Mouse (Mus musculus) MEL (cell line): Measurements from ENCODE around the gene Trappc6a. TPM values are rescaled to one million over a fixed set of nuclear protein-coding genes. Genes with fewer than 3 reads are reported as not detected.

Experiments
- DNase-seq: peaks from one replicate; pipeline ENCODE4 v3.0.0; 2011; ENCODE audit warnings: low read depth, low spot score
- H3K27ac ChIP-seq: 2 replicates; pipeline ENCODE4 v1.5.1; 2012; ENCODE audit warnings: low read depth, mild to moderate bottlenecking, control low read depth, low read length, moderate library complexity; ENCODE audit not compliant: control insufficient read depth
- H3K27me3 ChIP-seq, 2 experiments: fragments of 150-350 bp in 1 of 2; sonication (generic) in 1 of 2; 2 replicates each; pipeline ENCODE4 v1.6.1; 2012; ENCODE audit warnings: low read length in 2 of 2, mild to moderate bottlenecking in 2 of 2, improper control_type of control experiment in 1 of 2, moderate library complexity in 1 of 2; ENCODE audit not compliant: insufficient read depth in 2 of 2, control insufficient read depth in 1 of 2
- H3K36me3 ChIP-seq, 2 experiments: 2 replicates each; pipeline ENCODE4 v1.6.1; 2012 to 2014; ENCODE audit warnings: low read length in 2 of 2, improper control_type of control experiment in 1 of 2, inconsistent platforms in 1 of 2, mild to moderate bottlenecking in 1 of 2; ENCODE audit not compliant: insufficient read depth in 2 of 2, control insufficient read depth in 1 of 2
- H3K4me1 ChIP-seq, 2 experiments: fragments of 150-350 bp in 1 of 2; sonication (generic) in 1 of 2; 2 replicates each; pipeline ENCODE4 v1.6.1; 2012; ENCODE audit warnings: low read length in 2 of 2, improper control_type of control experiment in 1 of 2, mild to moderate bottlenecking in 1 of 2; ENCODE audit not compliant: insufficient read depth in 2 of 2, control insufficient read depth in 1 of 2
- H3K4me3 ChIP-seq, 2 experiments: fragments of 150-350 bp in 1 of 2; sonication (generic) in 1 of 2; 2 replicates each; pipeline ENCODE4 v1.5.1; 2012; ENCODE audit warnings: low read depth in 2 of 2, low read length in 2 of 2, mild to moderate bottlenecking in 2 of 2, moderate library complexity in 2 of 2, control low read depth in 1 of 2, improper control_type of control experiment in 1 of 2; ENCODE audit not compliant: control insufficient read depth in 1 of 2, insufficient read depth in 1 of 2
- H3K79me2 ChIP-seq: 2 replicates; pipeline ENCODE4 v1.6.1; 2012; ENCODE audit warnings: mild to moderate bottlenecking, low read length, moderate library complexity; ENCODE audit not compliant: control insufficient read depth, poor library complexity, insufficient read depth
- H3K9ac ChIP-seq: 2 replicates; pipeline ENCODE4 v1.6.1; 2012; ENCODE audit warnings: low read depth, mild to moderate bottlenecking, control low read depth, low read length, moderate library complexity; ENCODE audit not compliant: control insufficient read depth, poor library complexity, severe bottlenecking
- H3K9me3 ChIP-seq: fragments of 150-350 bp; sonication (generic); replicated peaks from 2 replicates; pipeline ENCODE4 v1.6.1; 2012; ENCODE audit warnings: mild to moderate bottlenecking, low read length, improper control_type of control experiment, moderate library complexity; ENCODE audit not compliant: insufficient read depth
- BHLHE40 ChIP-seq: IDR thresholded peaks from 2 replicates; pipeline ENCODE4 v1.6.1; 2012; ENCODE audit warnings: low read depth, mild to moderate bottlenecking, inconsistent platforms, low read length, improper control_type of control experiment, borderline replicate concordance
- CHD2 ChIP-seq: IDR thresholded peaks from 2 replicates; pipeline ENCODE4 v1.6.1; 2011; ENCODE audit warnings: low read length, improper control_type of control experiment
- CTCF ChIP-seq, 3 experiments: IDR thresholded peaks in 2 of 3; conservative IDR thresholded peaks in 1 of 3; 2 replicates each; pipeline ENCODE4 v1.5.1; 2011 to 2012; ENCODE audit warnings: low read length in 3 of 3, low read depth in 2 of 3, mild to moderate bottlenecking in 2 of 3, improper control_type of control experiment in 1 of 3, inconsistent platforms in 1 of 3, mixed read lengths in 1 of 3, moderate library complexity in 1 of 3; ENCODE audit not compliant: control insufficient read depth in 1 of 3, insufficient read depth in 1 of 3, poor library complexity in 1 of 3, severe bottlenecking in 1 of 3
- ELF1 ChIP-seq: IDR thresholded peaks from 2 replicates; pipeline ENCODE4 v1.6.1; 2014; ENCODE audit warnings: low read depth, mild to moderate bottlenecking, inconsistent platforms, low read length, improper control_type of control experiment, moderate library complexity
- EP300 ChIP-seq, 2 experiments: IDR thresholded peaks; 2 replicates each; pipeline ENCODE4 v1.6.1; 2011; ENCODE audit warnings: improper control_type of control experiment in 2 of 2, low read length in 2 of 2, low read depth in 1 of 2, mild to moderate bottlenecking in 1 of 2
- ETS1 ChIP-seq: IDR thresholded peaks from 2 replicates; pipeline ENCODE4 v1.6.1; 2012; ENCODE audit warnings: low read depth, mild to moderate bottlenecking, inconsistent platforms, low read length, improper control_type of control experiment, moderate library complexity
- GABPA ChIP-seq: IDR thresholded peaks from 2 replicates; pipeline ENCODE4 v1.6.1; 2012; ENCODE audit warnings: low read depth, mild to moderate bottlenecking, inconsistent platforms, low read length, improper control_type of control experiment, moderate library complexity
- GATA1 ChIP-seq: IDR thresholded peaks from 2 replicates; pipeline ENCODE4 v1.6.1; 2011; ENCODE audit warnings: low read depth, low read length, improper control_type of control experiment
- MEF2A ChIP-seq: IDR thresholded peaks from 2 replicates; pipeline ENCODE4 v1.6.1; 2014; ENCODE audit warnings: low read depth, mild to moderate bottlenecking, inconsistent platforms, low read length, improper control_type of control experiment; ENCODE audit not compliant: poor library complexity, insufficient replicate concordance, severe bottlenecking; ENCODE audit errors: extremely low read depth
- NELFE ChIP-seq: IDR thresholded peaks from 2 replicates; pipeline ENCODE4 v1.6.1; 2011; ENCODE audit warnings: low read depth, low read length, improper control_type of control experiment
- NRF1 ChIP-seq: IDR thresholded peaks from 2 replicates; pipeline ENCODE4 v1.6.1; 2014; ENCODE audit warnings: low read depth, mild to moderate bottlenecking, inconsistent platforms, low read length, improper control_type of control experiment, moderate library complexity; ENCODE audit not compliant: poor library complexity, insufficient read depth, severe bottlenecking
- POLR2A ChIP-seq, 2 experiments: IDR thresholded peaks; 2 replicates each; pipeline ENCODE4 v1.6.1; 2011 to 2012; ENCODE audit warnings: low read length in 2 of 2, mild to moderate bottlenecking in 2 of 2, control low read depth in 1 of 2, improper control_type of control experiment in 1 of 2, low read depth in 1 of 2, moderate library complexity in 1 of 2; ENCODE audit not compliant: control insufficient read depth in 1 of 2, insufficient read depth in 1 of 2, poor library complexity in 1 of 2
- POLR2AphosphoS5 ChIP-seq: IDR thresholded peaks from 2 replicates; pipeline ENCODE4 v1.6.1; 2012; ENCODE audit warnings: low read depth, borderline replicate concordance, mild to moderate bottlenecking, inconsistent platforms, low read length, moderate library complexity, mixed read lengths
- SIN3A ChIP-seq: IDR thresholded peaks from 2 replicates; pipeline ENCODE4 v1.6.1; 2012; ENCODE audit warnings: low read length, improper control_type of control experiment, inconsistent platforms
- SMC3 ChIP-seq: IDR thresholded peaks from 2 replicates; pipeline ENCODE4 v1.6.1; 2011; ENCODE audit warnings: low read depth, low read length, improper control_type of control experiment
- TAL1 ChIP-seq: IDR thresholded peaks from 2 replicates; pipeline ENCODE4 v1.6.1; 2012; ENCODE audit warnings: mild to moderate bottlenecking, inconsistent platforms, low read length, moderate library complexity, mixed read lengths
- UBTF ChIP-seq: IDR thresholded peaks from 2 replicates; pipeline ENCODE4 v1.6.1; 2012; ENCODE audit warnings: low read depth, mild to moderate bottlenecking, inconsistent platforms, low read length, improper control_type of control experiment, moderate library complexity, borderline replicate concordance; ENCODE audit not compliant: insufficient read depth
- polyA plus RNA-seq, 2 experiments: library from polyadenylated mRNA; stranded (reverse) in 1 of 2; unstranded in 1 of 2; fragments of >175 nt in 1 of 2; fragments of >200 nt in 1 of 2; gene quantifications; 2 replicates each; pipeline versions ENCODE4 v1.2.1 to v1.2.4; 2012; ENCODE audit warnings: low replicate concordance in 2 of 2, low read depth in 1 of 2; ENCODE audit not compliant: insufficient read length in 2 of 2, insufficient read depth in 1 of 2, missing spikeins in 1 of 2
- total RNA-seq: library from RNA; depleted of rRNA; stranded (reverse); fragments of 300-350 nt; gene quantifications from 2 replicates; pipeline ENCODE4 v1.2.3, GENCODE M21; 2012

Trappc6a gene
- total and polyA plus RNA-seq, 3 experiments = 82.8 to 88.2 TPM; not detected in 1

GRCm38 (mm10) chr7:19525105-19525481, 16.9 kb downstream of the Trappc6a start:
- H3K27ac ChIP-seq = no peak overlapping the region
- no peak overlapping the region for H3K9ac ChIP-seq
- no peaks in the 10 kb centered on the region; the same call in 1 of the 2 replicates for H3K79me2 ChIP-seq
- H3K4me1 ChIP-seq = peaks cover 0 to 4% of the 10 kb centered on the region in 2 experiments; a peak in 2 of 4 replicates
- no peaks in the 10 kb centered on the region for H3K9me3 ChIP-seq
- no peaks in the 10 kb centered on the region for H3K36me3 ChIP-seq
- DNase-seq = no peak
- H3K27me3 ChIP-seq = no peaks in the 10 kb centered on the region
- TF ChIP-seq NRF1 = no peak
- TF ChIP-seq GABPA = no peak
- TF ChIP-seq GATA1 = no peak
- TF ChIP-seq SMC3 = no peak
- no peak for TF ChIP-seq NELFE
- TF ChIP-seq MEF2A = no peak
- no peak for TF ChIP-seq TAL1
- TF ChIP-seq SIN3A = no peak
- no peak for TF ChIP-seq POLR2A (IDR thresholded peaks at IDR 0.05; ENCODE audit: control insufficient read depth in 1 of 2, insufficient read depth in 1 of 2, low read depth in 1 of 2, low read length in 2 of 2, poor library complexity in 1 of 2)
- no peak for TF ChIP-seq ETS1
- no peak overlapping the region for H3K4me3 ChIP-seq

- TF ChIP-seq ELF1 (no peak), NELFE (no peak), CTCF (IDR thresholded peaks at IDR 0.05 in 2 of 3, conservative IDR thresholded peaks at IDR 0.05 in 1 of 3; ENCODE audit: control insufficient read depth in 1 of 3, insufficient read depth in 1 of 3, low read depth in 2 of 3, low read length in 3 of 3, poor library complexity in 1 of 3, severe bottlenecking in 1 of 3) (peak in 1 of 3 experiments; percentile 18; a peak in 1 of 6 replicates), CHD2 (no peak)
- Histone ChIP-seq H3K9me3 (no peaks in the 10 kb centered on the region), H3K27ac (no peak overlapping the region), H3K9ac (no peak overlapping the region), H3K27me3 (no peaks in the 10 kb centered on the region), H3K4me3 (no peak overlapping the region), H3K79me2 (no peaks in the 10 kb centered on the region), H3K4me1 (no peaks in the 10 kb centered on the region), H3K36me3 (peaks cover 0 to 6% of the 10 kb centered on the region in 2 experiments; a peak in 2 of 4 replicates)
- DNase-seq = peak; percentile 39
Observed at GRCm38 (mm10) chr7:19531077-19531476, 22.9 kb downstream of the Trappc6a start.

GRCm38 (mm10) chr7:19532240-19532639, 24.0 kb downstream of the Trappc6a start:
- Histone ChIP-seq H3K9me3 (no peaks in the 10 kb centered on the region), H3K27me3 (no peaks in the 10 kb centered on the region), H3K4me3 (no peak overlapping the region), H3K9ac (no peak overlapping the region), H3K27ac (no peak overlapping the region), H3K36me3 (peaks cover 0 to 6% of the 10 kb centered on the region in 2 experiments; a peak in 2 of 4 replicates), H3K79me2 (0 out of 2 replicates have a peak, but pooled peaks cover 1% of the 10 kb centered on the region), H3K4me1 (no peaks in the 10 kb centered on the region)
- no peak for DNase-seq
- TF ChIP-seq NELFE (no peak), BHLHE40 (no peak), EP300 (IDR thresholded peaks at IDR 0.05; ENCODE audit: low read depth in 1 of 2, low read length in 2 of 2) (no peak), UBTF (no peak), ETS1 (no peak), POLR2A (IDR thresholded peaks at IDR 0.05; ENCODE audit: control insufficient read depth in 1 of 2, insufficient read depth in 1 of 2, low read depth in 1 of 2, low read length in 2 of 2, poor library complexity in 1 of 2) (no peak), SMC3 (no peak), POLR2AphosphoS5 (no peak)
